Mouse (Mus musculus): ENCODE data around the gene Tmem144.
"Not testable (repeated sequence)": the region's sequence is repeated elsewhere in the genome, so short reads cannot be mapped to it uniquely, and the experiment has no call there.

Tmem144 gene

GRCm38 (mm10) chr3:79813814-79814490 is 38.6 kb downstream of the Tmem144 start:
- peak; percentile 76 for ATAC-seq (ENCODE audit: insufficient number of reproducible peaks, low FRiP score, low TSS enrichment)

GRCm38 (mm10) chr3:79812042-79812441 is 40.5 kb downstream of the Tmem144 start:
- ATAC-seq (ENCODE audit: insufficient number of reproducible peaks, low FRiP score, low TSS enrichment), result no peak

GRCm38 (mm10) chr3:79811632-79812031 is 40.9 kb downstream of the Tmem144 start:
- ATAC-seq (ENCODE audit: insufficient number of reproducible peaks, low FRiP score, low TSS enrichment), result no peak

- ATAC-seq (ENCODE audit: insufficient number of reproducible peaks, low FRiP score, low TSS enrichment), result no peak
These were observed 42.0 kb downstream of the Tmem144 start for GRCm38 (mm10) chr3:79810563-79810962.

- peak; percentile 80 for ATAC-seq (ENCODE audit: insufficient number of reproducible peaks, low FRiP score, low TSS enrichment)
These were observed 43.4 kb downstream of the Tmem144 start for GRCm38 (mm10) chr3:79809180-79809567.

- no peak; the same call in 1 of the 2 replicates for ATAC-seq (ENCODE audit: insufficient number of reproducible peaks, low FRiP score, low TSS enrichment)
These were observed 43.9 kb downstream of the Tmem144 start for GRCm38 (mm10) chr3:79808530-79809179.

GRCm38 (mm10) chr3:79800761-79801160 is 51.8 kb downstream of the Tmem144 start:
- not testable (repeated sequence) for ATAC-seq (ENCODE audit: insufficient number of reproducible peaks, low FRiP score, low TSS enrichment)

- ATAC-seq (ENCODE audit: insufficient number of reproducible peaks, low FRiP score, low TSS enrichment), result no peak
These were observed 60.3 kb downstream of the Tmem144 start for GRCm38 (mm10) chr3:79792307-79792706.

GRCm38 (mm10) chr3:79790324-79790723 is 62.2 kb downstream of the Tmem144 start:
- ATAC-seq (ENCODE audit: insufficient number of reproducible peaks, low FRiP score, low TSS enrichment), result no peak

- ATAC-seq (ENCODE audit: insufficient number of reproducible peaks, low FRiP score, low TSS enrichment), result no peak
These were observed 63.0 kb downstream of the Tmem144 start for GRCm38 (mm10) chr3:79789554-79789953.

- no peak for ATAC-seq (ENCODE audit: insufficient number of reproducible peaks, low FRiP score, low TSS enrichment)
These were observed 63.6 kb downstream of the Tmem144 start for GRCm38 (mm10) chr3:79788959-79789358.

GRCm38 (mm10) chr3:79784362-79784736 is 68.2 kb downstream of the Tmem144 start:
- ATAC-seq (ENCODE audit: insufficient number of reproducible peaks, low FRiP score, low TSS enrichment), result no peak

- no peak for ATAC-seq (ENCODE audit: insufficient number of reproducible peaks, low FRiP score, low TSS enrichment)
These were observed 68.8 kb downstream of the Tmem144 start for GRCm38 (mm10) chr3:79783630-79784361.

- no peak for ATAC-seq (ENCODE audit: insufficient number of reproducible peaks, low FRiP score, low TSS enrichment)
These were observed 79.9 kb downstream of the Tmem144 start for GRCm38 (mm10) chr3:79772701-79773100.

Measured in cerebellum, adult (tissue).